Mouse (Mus musculus) lung, postnatal 0 days (tissue): ENCODE results near the gene Ddx41. TPM values are rescaled to one million over a fixed set of nuclear protein-coding genes. Genes with fewer than 3 reads are reported as not detected.
A peak's percentile ranks its signal among the peaks of the same experiment; 100 is the strongest.

Source experiments
- ATAC-seq: fragments of 200-750 bp; cut with Nextera tagmentation; 2 replicates; pipeline ENCODE4 v1.8.0; 2017; ENCODE audit warnings: moderate library complexity
- DNase-seq: peaks from one replicate; pipeline ENCODE4 v3.0.0-alpha.2; 2016; ENCODE audit warnings: low spot score
- H3K27ac ChIP-seq: fragments of 300-500 bp; sonication (generic); 2 replicates; pipeline ENCODE4 v1.5.1; 2014; ENCODE audit warnings: antibody characterized with exemption, mild to moderate bottlenecking, low read length, mixed read lengths
- H3K27me3 ChIP-seq: fragments of 300-500 bp; sonication (generic); replicated peaks from 2 replicates; pipeline ENCODE4 v1.6.1; 2014; ENCODE audit warnings: low read length, mixed read lengths; ENCODE audit not compliant: insufficient read depth
- H3K36me3 ChIP-seq: fragments of 300-500 bp; sonication (generic); 2 replicates; pipeline ENCODE4 v1.6.1; 2014; ENCODE audit warnings: low read length, mixed read lengths; ENCODE audit not compliant: insufficient read depth
- H3K4me1 ChIP-seq: fragments of 300-500 bp; sonication (generic); 2 replicates; pipeline ENCODE4 v1.6.1; 2014; ENCODE audit warnings: antibody characterized with exemption, low read depth, low read length, mixed read lengths; ENCODE audit not compliant: insufficient read depth
- H3K4me2 ChIP-seq: fragments of 300-500 bp; sonication (generic); replicated peaks from 2 replicates; pipeline ENCODE4 v1.6.1; 2014; ENCODE audit warnings: low read depth, mild to moderate bottlenecking, low read length, moderate library complexity, mixed read lengths
- H3K4me3 ChIP-seq: fragments of 300-500 bp; sonication (generic); 2 replicates; pipeline ENCODE4 v1.5.1; 2014; ENCODE audit warnings: low read depth, low read length
- H3K9ac ChIP-seq: fragments of 300-500 bp; sonication (generic); replicated peaks from 2 replicates; pipeline ENCODE4 v1.6.1; 2014; ENCODE audit warnings: low read depth, mild to moderate bottlenecking
- H3K9me3 ChIP-seq: fragments of 300-500 bp; sonication (generic); 2 replicates; pipeline ENCODE4 v1.6.1; 2016; ENCODE audit warnings: low read length, mixed read lengths
- CTCF ChIP-seq: IDR thresholded peaks from 2 replicates; pipeline ENCODE4 v1.5.1; 2016; ENCODE audit warnings: antibody characterized with exemption, mild to moderate bottlenecking
- EP300 ChIP-seq: IDR thresholded peaks from 2 replicates; pipeline ENCODE4 v1.6.1; 2016; ENCODE audit warnings: antibody characterized with exemption, mild to moderate bottlenecking, control low read depth
- WGBS: fragments of 180-500 bp; shearing (Covaris S2); extraction: QIAGEN DNeasy Blood & Tissue Kit; methylation state at CpG from one replicate; pipeline ENCODE4 v1.1.7; 2014; 5-methylcytosine and 5-hydroxymethylcytosine counted together
- polyA plus RNA-seq: library from polyadenylated mRNA; unstranded; fragments of >200 nt; fragmentation: Nextera tagmentation; extraction: Ambion mirVana; gene quantifications from 2 replicates; pipeline ENCODE4 v1.2.1, GENCODE M21; 2015

Gene Ddx41
- polyA plus RNA-seq, 1 experiment from 2014 or later: 35.3 TPM

DNA sequence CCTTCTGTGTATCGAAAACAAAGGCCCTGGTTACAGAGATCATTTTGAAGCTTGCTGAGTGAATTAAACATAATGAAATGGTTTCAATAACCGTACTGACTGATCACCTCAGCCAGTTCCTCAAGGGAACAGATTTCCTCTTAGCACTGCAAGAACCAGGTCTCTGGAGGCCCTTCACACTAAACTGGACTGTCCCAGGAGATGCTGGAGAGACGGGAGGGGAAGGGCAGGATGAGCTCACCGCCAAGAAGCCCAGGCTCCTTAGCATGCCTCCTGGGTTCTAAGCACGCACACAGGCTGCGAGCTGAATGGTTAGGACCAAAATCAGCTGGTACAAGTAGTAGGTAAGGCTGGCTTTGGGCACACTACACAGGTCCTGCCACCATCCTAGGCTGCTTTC, 30.5 kb upstream of the Ddx41 start:
- TF ChIP-seq EP300: no peak
- TF ChIP-seq CTCF: no peak
- Histone ChIP-seq H3K4me3 (no peak overlapping the region), H3K9me3 (no peaks in the 10 kb centered on the region), H3K27me3 (no peaks in the 10 kb centered on the region), H3K36me3 (no peaks in the 10 kb centered on the region), H3K4me1 (peaks cover 9% of the 10 kb centered on the region; the same call in 1 of the 2 replicates), H3K27ac (no peak overlapping the region), H3K9ac (no peak overlapping the region), H3K4me2 (no peak overlapping the region)
- DNase-seq (no peak), ATAC-seq (no peak)
- 88% methylated on average over 6 of the region's 6 CpGs for WGBS

- Histone ChIP-seq H3K4me3 (no peak overlapping the region), H3K27ac (no peak overlapping the region), H3K9ac (no peak overlapping the region), H3K4me1 (no peaks in the 10 kb centered on the region), H3K4me2 (no peak overlapping the region), H3K36me3 (no peaks in the 10 kb centered on the region), H3K27me3 (no peaks in the 10 kb centered on the region), H3K9me3 (no peaks in the 10 kb centered on the region)
- DNase-seq (peak; percentile 57), ATAC-seq (peak; percentile 53)
- WGBS: 79% methylated on average over 7 of the region's 7 CpGs
- TF ChIP-seq CTCF: no peak
Observed at GRCm38 (mm10) chr13:55563266-55563879, 26.9 kb upstream of the Ddx41 start.

- H3K9ac ChIP-seq: no peak overlapping the region
- DNase-seq (peak; percentile 89), ATAC-seq (peak; percentile 88)
- no peaks in the 10 kb centered on the region for H3K27me3 ChIP-seq
- no peaks in the 10 kb centered on the region for H3K4me1 ChIP-seq
- H3K4me3 ChIP-seq: no peak overlapping the region
- H3K36me3 ChIP-seq: peaks cover 24% of the 10 kb centered on the region; the same call in 1 of the 2 replicates
- H3K9me3 ChIP-seq: no peaks in the 10 kb centered on the region
- 53% methylated on average over 6 of the region's 6 CpGs for WGBS
- H3K4me2 ChIP-seq: no peak overlapping the region
- peak overlapping the region; percentile 20 for H3K27ac ChIP-seq
- TF ChIP-seq CTCF (no peak), EP300 (no peak)
Observed at GRCm38 (mm10) chr13:55557499-55557898, 21.0 kb upstream of the Ddx41 start.

GRCm38 (mm10) chr13:55555921-55556320, 19.5 kb upstream of the Ddx41 start:
- ATAC-seq (no peak), DNase-seq (no peak)
- TF ChIP-seq EP300: no peak
- TF ChIP-seq CTCF: no peak
- Histone ChIP-seq H3K27ac (no peak overlapping the region), H3K4me1 (no peaks in the 10 kb centered on the region), H3K9ac (no peak overlapping the region), H3K36me3 (peaks cover 30% of the 10 kb centered on the region; the same call in 1 of the 2 replicates), H3K4me3 (no peak overlapping the region), H3K27me3 (no peaks in the 10 kb centered on the region), H3K4me2 (no peak overlapping the region), H3K9me3 (no peaks in the 10 kb centered on the region)
- 87% methylated on average over 9 of the region's 9 CpGs for WGBS

GRCm38 (mm10) chr13:55549061-55549460, 12.6 kb upstream of the Ddx41 start:
- ATAC-seq: no peak
- Histone ChIP-seq H3K4me1 (no peaks in the 10 kb centered on the region), H3K9ac (no peak overlapping the region), H3K27ac (no peak overlapping the region), H3K36me3 (peaks cover 19% of the 10 kb centered on the region; the same call in 1 of the 2 replicates), H3K4me3 (no peak overlapping the region), H3K9me3 (no peaks in the 10 kb centered on the region), H3K4me2 (no peak overlapping the region), H3K27me3 (no peaks in the 10 kb centered on the region)
- TF ChIP-seq EP300 (no peak), CTCF (no peak)
- no peak for DNase-seq
- WGBS: 88% methylated on average over 15 of the region's 15 CpGs

DNA sequence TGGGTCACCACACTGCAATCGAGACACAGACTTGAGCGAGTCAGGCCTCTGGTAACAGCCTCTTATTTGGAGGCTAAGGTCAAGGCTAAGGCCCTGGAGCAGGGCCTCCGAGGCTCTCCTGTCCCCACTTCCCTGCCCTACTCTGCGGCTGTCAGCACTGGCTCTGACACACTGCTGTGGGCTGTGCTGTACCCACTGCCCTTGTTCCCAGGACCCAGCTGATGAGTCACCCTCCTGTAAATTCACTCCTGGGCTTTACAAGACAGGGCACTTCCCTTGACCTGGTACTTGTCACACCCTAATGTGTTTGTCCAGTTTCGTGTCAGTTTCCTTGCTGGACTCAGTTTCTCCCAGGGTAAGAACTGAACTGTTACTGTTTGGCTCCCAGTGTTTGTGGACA, 12.0 kb upstream of the Ddx41 start:
- H3K4me1 ChIP-seq: no peaks in the 10 kb centered on the region
- no peak overlapping the region for H3K4me3 ChIP-seq
- DNase-seq (no peak), ATAC-seq (no peak)
- no peak for TF ChIP-seq CTCF
- no peak for TF ChIP-seq EP300
- H3K27me3 ChIP-seq: no peaks in the 10 kb centered on the region
- H3K9me3 ChIP-seq: no peaks in the 10 kb centered on the region
- no peak overlapping the region for H3K27ac ChIP-seq
- H3K36me3 ChIP-seq: peaks cover 19% of the 10 kb centered on the region; the same call in 1 of the 2 replicates
- H3K4me2 ChIP-seq: no peak overlapping the region
- WGBS: 90% methylated on average over 5 of the region's 5 CpGs
- no peak overlapping the region for H3K9ac ChIP-seq
